Mouse (Mus musculus) bone marrow macrophage, adult 2 months (primary cell): Measurements from ENCODE around the gene Rab30.

ENCODE experiments used
- CTCF ChIP-seq: IDR thresholded peaks from 2 replicates; pipeline ENCODE4 v1.5.1; 2012; ENCODE audit warnings: low read depth, mild to moderate bottlenecking, low read length, moderate library complexity
- POLR2A ChIP-seq: IDR thresholded peaks from 2 replicates; pipeline ENCODE4 v1.6.1; 2012; ENCODE audit warnings: mild to moderate bottlenecking, low read depth, low read length, borderline replicate concordance

DNA sequence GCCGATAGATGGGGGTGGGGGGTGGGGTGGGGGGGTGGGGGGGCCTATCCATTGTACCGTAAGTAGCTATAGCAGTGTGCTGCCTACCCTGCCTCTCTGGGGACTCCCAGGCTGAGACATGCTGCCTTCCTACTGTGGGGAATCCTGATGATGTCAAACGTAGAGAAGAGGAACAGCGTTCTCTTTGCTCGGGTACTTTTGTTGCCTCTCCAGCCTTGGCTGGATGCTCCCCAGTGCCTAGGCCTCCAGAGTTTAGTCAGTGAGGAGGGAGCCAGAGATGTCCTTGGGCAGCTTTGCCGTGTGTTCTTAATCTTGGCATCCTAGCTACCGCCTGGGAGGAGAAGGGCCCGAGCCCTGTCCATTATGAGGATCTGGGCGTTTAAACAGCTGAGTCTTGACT lies 41.1 kb downstream of the Rab30 start:
- TF ChIP-seq CTCF: no peak
- TF ChIP-seq POLR2A: no peak
